Mouse (Mus musculus): ENCODE data around the gene Ehd3.

DNA sequence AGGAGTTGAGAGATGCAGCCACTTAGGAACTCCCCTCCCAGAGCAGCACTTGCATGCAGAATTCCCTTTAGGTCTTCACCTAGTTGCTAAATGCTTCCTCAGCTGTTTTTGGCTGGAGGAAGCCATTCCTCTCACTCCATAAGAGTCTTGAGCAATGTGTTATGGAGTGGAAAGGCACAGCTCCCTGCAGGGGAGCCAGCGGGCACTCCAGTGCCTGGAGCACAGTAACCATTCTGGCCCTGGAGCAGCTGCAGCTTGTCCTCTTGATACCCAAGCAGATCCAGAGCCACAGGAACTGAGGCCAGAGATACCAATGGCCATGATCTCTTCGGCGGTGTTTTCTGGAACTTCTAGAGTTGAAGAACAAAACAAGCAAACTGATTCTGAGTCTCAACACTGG is 32.7 kb downstream of the Ehd3 start:
- TF ChIP-seq CTCF (IDR thresholded peaks at IDR 0.05; ENCODE audit: low read depth, low read length) (no peak), POLR2A (IDR thresholded peaks at IDR 0.05; ENCODE audit: borderline replicate concordance, low read depth, low read length) (no peak)
